Mouse (Mus musculus): ENCODE results near the gene Vps33b.
A peak's percentile ranks its signal among the peaks of the same experiment; 100 is the strongest.

Gene Vps33b

GRCm38 (mm10) chr7:80268897-80269750 lies at the start of gene Vps33b:
Gene Vps33b (plus strand): TSS chr7:80269649.
- DNase-seq: peak; percentile 97

GRCm38 (mm10) chr7:80220237-80220797 lies 49.1 kb upstream of the Vps33b start:
- DNase-seq: no peak

GRCm38 (mm10) chr7:80221179-80221750 lies 48.2 kb upstream of the Vps33b start:
- no peak for DNase-seq

- no peak for DNase-seq
Measured at GRCm38 (mm10) chr7:80227065-80227464, 42.4 kb upstream of the Vps33b start.

- DNase-seq: no peak
Measured at GRCm38 (mm10) chr7:80230196-80230595, 39.3 kb upstream of the Vps33b start.

- no peak for DNase-seq
Measured at GRCm38 (mm10) chr7:80231971-80232488, 37.4 kb upstream of the Vps33b start.

GRCm38 (mm10) chr7:80232489-80233029 lies 36.9 kb upstream of the Vps33b start, which contains the start of the genes Cib1 and Gdpgp1:
Gene Cib1 (minus strand): TSS chr7:80232813.
Gene Gdpgp1 (plus strand): TSS chr7:80232865.
- peak; percentile 96 for DNase-seq

GRCm38 (mm10) chr7:80233799-80234198 lies 35.6 kb upstream of the Vps33b start:
- no peak for DNase-seq

GRCm38 (mm10) chr7:80238542-80238941 lies 30.9 kb upstream of the Vps33b start:
- DNase-seq: no peak

GRCm38 (mm10) chr7:80241661-80242060 lies 27.8 kb upstream of the Vps33b start:
- no peak for DNase-seq

- no peak for DNase-seq
Measured at GRCm38 (mm10) chr7:80244851-80245250, 24.6 kb upstream of the Vps33b start.

- DNase-seq: peak; percentile 98
Measured at GRCm38 (mm10) chr7:80246148-80246721, 23.2 kb upstream of the Vps33b start, which contains the start of gene Ttll13. Gene Ttll13 (plus strand): TSS chr7:80246376.

- DNase-seq: no peak
Measured at GRCm38 (mm10) chr7:80246859-80247258, 22.6 kb upstream of the Vps33b start.

GRCm38 (mm10) chr7:80252437-80252836 lies 17.0 kb upstream of the Vps33b start:
- DNase-seq: no peak

- no peak for DNase-seq
Measured at GRCm38 (mm10) chr7:80252886-80253285, 16.6 kb upstream of the Vps33b start.

GRCm38 (mm10) chr7:80255981-80256380 lies 13.5 kb upstream of the Vps33b start:
- no peak for DNase-seq

- DNase-seq: no peak
Measured at GRCm38 (mm10) chr7:80257706-80258105, 11.7 kb upstream of the Vps33b start.

- DNase-seq: peak; percentile 90
Measured at GRCm38 (mm10) chr7:80260625-80261371, 8.7 kb upstream of the Vps33b start, which contains the start of gene Ngrn. Gene Ngrn (plus strand): TSS chr7:80261215.

GRCm38 (mm10) chr7:80261372-80261990 lies 8.0 kb upstream of the Vps33b start:
- peak; percentile 27 for DNase-seq

GRCm38 (mm10) chr7:80264606-80265005 lies 4.8 kb upstream of the Vps33b start:
- no peak for DNase-seq

- no peak for DNase-seq
Measured at GRCm38 (mm10) chr7:80267764-80268163, 1.7 kb upstream of the Vps33b start.
